Mouse (Mus musculus): ENCODE data around the gene Cnot2. TPM values are rescaled to one million over a fixed set of nuclear protein-coding genes. Genes with fewer than 3 reads are reported as not detected.
"Not testable (repeated sequence)": the region's sequence is repeated elsewhere in the genome, so short reads cannot be mapped to it uniquely, and the experiment has no call there.

Gene Cnot2
- 94.9 and 121 TPM in 2 replicates for polyA plus RNA-seq (2014; fragmentation: Nextera tagmentation; extraction: Ambion mirVana)

GRCm38 (mm10) chr10:116581369-116581718 is at the start of gene Cnot2:
TSS of gene Cnot2 (minus strand) at chr10:116581511.
- no peaks in the 10 kb centered on the region for H3K27me3 ChIP-seq (ENCODE audit: control insufficient read depth, insufficient read depth, low read length)
- peak within 1 kb of the TSS; percentile 99 for H3K27ac ChIP-seq (ENCODE audit: low read depth, low read length)
- peak within 1 kb of the TSS; percentile 72 for H3K4me2 ChIP-seq (replicated peaks; ENCODE audit: low read depth, low read length)
- ATAC-seq (ENCODE audit: low FRiP score, low TSS enrichment), result peak; percentile 82
- H3K9me3 ChIP-seq (ENCODE audit: control insufficient read depth, low read length), result no peaks in the 10 kb centered on the region
- WGBS, result under 1% methylated on average over 40 of the region's 47 CpGs
- H3K36me3 ChIP-seq (ENCODE audit: control insufficient read depth, insufficient read depth, low read length), result no peaks in the 10 kb centered on the region; the same call in 1 of the 2 replicates
- H3K9ac ChIP-seq (ENCODE audit: low read depth, low read length), result peak within 1 kb of the TSS; percentile 98
- peaks cover 9% of the 10 kb centered on the region; the same call in 1 of the 2 replicates for H3K4me1 ChIP-seq (ENCODE audit: control insufficient read depth, insufficient read depth, low read length)
- peak within 1 kb of the TSS; percentile 93 for H3K4me3 ChIP-seq (ENCODE audit: low read length)

GRCm38 (mm10) chr10:116628926-116629325 is 47.6 kb upstream of the Cnot2 start:
- H3K27me3 ChIP-seq (ENCODE audit: control insufficient read depth, insufficient read depth, low read length), result no peaks in the 10 kb centered on the region
- 89% methylated on average over 5 of the region's 5 CpGs for WGBS
- no peak overlapping the region for H3K9ac ChIP-seq (ENCODE audit: low read depth, low read length)
- no peaks in the 10 kb centered on the region for H3K4me1 ChIP-seq (ENCODE audit: control insufficient read depth, insufficient read depth, low read length)
- no peaks in the 10 kb centered on the region for H3K9me3 ChIP-seq (ENCODE audit: control insufficient read depth, low read length)
- H3K27ac ChIP-seq (ENCODE audit: low read depth, low read length), result no peak overlapping the region
- H3K4me2 ChIP-seq (replicated peaks; ENCODE audit: low read depth, low read length), result no peak overlapping the region
- ATAC-seq (ENCODE audit: low FRiP score, low TSS enrichment), result no peak
- H3K4me3 ChIP-seq (ENCODE audit: low read length), result no peak overlapping the region
- no peaks in the 10 kb centered on the region for H3K36me3 ChIP-seq (ENCODE audit: control insufficient read depth, insufficient read depth, low read length)

DNA sequence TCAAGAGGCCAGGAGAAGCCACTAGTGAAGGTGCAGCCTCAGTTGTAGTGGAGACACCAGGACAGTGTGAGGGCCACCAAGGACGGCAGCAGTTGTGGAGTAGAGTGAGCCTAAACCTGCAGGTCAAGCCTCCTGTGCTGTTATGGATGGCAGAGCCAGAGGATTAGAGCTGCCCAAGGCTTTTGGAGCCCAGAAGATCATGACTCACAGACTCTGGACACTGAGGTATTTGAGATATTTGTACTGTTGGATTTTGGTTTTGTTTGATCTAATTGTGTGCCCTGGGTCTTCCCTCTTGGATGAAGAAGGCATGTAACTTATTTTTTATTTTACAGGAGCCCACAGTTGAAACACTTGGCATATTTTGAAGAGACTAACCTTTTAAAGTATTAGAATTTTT is 44.7 kb upstream of the Cnot2 start:
- Histone ChIP-seq H3K9me3 (ENCODE audit: control insufficient read depth, low read length) (no peaks in the 10 kb centered on the region), H3K4me2 (replicated peaks; ENCODE audit: low read depth, low read length) (no peak overlapping the region), H3K9ac (ENCODE audit: low read depth, low read length) (no peak overlapping the region), H3K27me3 (ENCODE audit: control insufficient read depth, insufficient read depth, low read length) (no peaks in the 10 kb centered on the region), H3K36me3 (ENCODE audit: control insufficient read depth, insufficient read depth, low read length) (no peaks in the 10 kb centered on the region), H3K27ac (ENCODE audit: low read depth, low read length) (no peak overlapping the region), H3K4me1 (ENCODE audit: control insufficient read depth, insufficient read depth, low read length) (no peaks in the 10 kb centered on the region), H3K4me3 (ENCODE audit: low read length) (no peak overlapping the region)
- 94% methylated on average over 1 of the region's 1 CpGs for whole genome bisulfite sequencing
- ATAC-seq (ENCODE audit: low FRiP score, low TSS enrichment), result no peak

DNA sequence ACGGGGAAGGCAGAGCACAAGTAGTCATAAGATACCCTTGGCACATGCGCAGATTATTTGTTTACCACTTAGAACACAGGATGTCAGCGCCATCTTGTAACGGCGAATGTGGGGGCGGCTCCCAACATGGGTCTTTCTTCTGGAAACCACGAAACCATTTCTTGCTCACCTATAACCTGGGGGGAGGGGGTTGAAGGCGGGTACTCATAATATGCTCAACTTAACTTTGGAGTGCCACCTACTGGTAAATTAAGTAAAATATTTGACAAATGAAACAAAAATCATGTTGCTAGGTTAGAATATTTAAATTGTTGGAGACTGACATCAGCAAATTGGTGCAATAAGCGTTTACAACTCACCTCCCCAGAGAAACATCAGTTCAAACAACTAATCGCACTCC is 31.9 kb upstream of the Cnot2 start:
- not testable (repeated sequence) for ATAC-seq (ENCODE audit: low FRiP score, low TSS enrichment); H3K9ac ChIP-seq (ENCODE audit: low read depth, low read length); H3K36me3 ChIP-seq (ENCODE audit: control insufficient read depth, insufficient read depth, low read length); H3K9me3 ChIP-seq (ENCODE audit: control insufficient read depth, low read length); H3K27me3 ChIP-seq (ENCODE audit: control insufficient read depth, insufficient read depth, low read length); H3K4me1 ChIP-seq (ENCODE audit: control insufficient read depth, insufficient read depth, low read length); H3K27ac ChIP-seq (ENCODE audit: low read depth, low read length); H3K4me2 ChIP-seq (replicated peaks; ENCODE audit: low read depth, low read length); H3K4me3 ChIP-seq (ENCODE audit: low read length)
- 94% methylated on average over 8 of the region's 10 CpGs for WGBS

DNA sequence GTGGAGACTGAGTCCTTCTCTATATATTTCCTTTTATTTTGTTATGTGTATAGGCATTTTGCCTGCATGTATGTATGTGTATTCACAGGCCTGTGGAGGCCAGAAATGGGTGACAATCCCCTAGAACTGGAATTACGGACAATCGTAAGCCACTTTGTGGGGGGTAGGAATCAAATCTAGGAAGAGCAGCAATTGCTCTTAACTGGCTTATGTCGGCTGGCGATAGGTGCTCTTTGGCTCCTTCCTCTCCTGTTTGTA is 23.5 kb upstream of the Cnot2 start:
- H3K4me3 ChIP-seq (ENCODE audit: low read length), result no peak overlapping the region
- ATAC-seq (ENCODE audit: low FRiP score, low TSS enrichment), result no peak

GRCm38 (mm10) chr10:116604081-116604904 is 23.0 kb upstream of the Cnot2 start:
- Histone ChIP-seq H3K9me3 (ENCODE audit: control insufficient read depth, low read length) (no peaks in the 10 kb centered on the region), H3K4me1 (ENCODE audit: control insufficient read depth, insufficient read depth, low read length) (no peaks in the 10 kb centered on the region), H3K4me2 (replicated peaks; ENCODE audit: low read depth, low read length) (no peak overlapping the region), H3K4me3 (ENCODE audit: low read length) (no peak overlapping the region), H3K9ac (ENCODE audit: low read depth, low read length) (no peak overlapping the region), H3K27me3 (ENCODE audit: control insufficient read depth, insufficient read depth, low read length) (no peaks in the 10 kb centered on the region), H3K36me3 (ENCODE audit: control insufficient read depth, insufficient read depth, low read length) (no peaks in the 10 kb centered on the region), H3K27ac (ENCODE audit: low read depth, low read length) (no peak overlapping the region)
- no peak for ATAC-seq (ENCODE audit: low FRiP score, low TSS enrichment)
- 86% methylated on average over 6 of the region's 6 CpGs for WGBS

More for the DNA sequence above, 23.5 kb upstream of the Cnot2 start:
- H3K36me3 ChIP-seq (ENCODE audit: control insufficient read depth, insufficient read depth, low read length), result no peaks in the 10 kb centered on the region
- H3K4me1 ChIP-seq (ENCODE audit: control insufficient read depth, insufficient read depth, low read length), result no peaks in the 10 kb centered on the region
- no peaks in the 10 kb centered on the region for H3K27me3 ChIP-seq (ENCODE audit: control insufficient read depth, insufficient read depth, low read length)
- no peaks in the 10 kb centered on the region for H3K9me3 ChIP-seq (ENCODE audit: control insufficient read depth, low read length)
- H3K9ac ChIP-seq (ENCODE audit: low read depth, low read length), result no peak overlapping the region
- H3K27ac ChIP-seq (ENCODE audit: low read depth, low read length), result no peak overlapping the region
- WGBS, result 94% methylated on average over 4 of the region's 4 CpGs
- H3K4me2 ChIP-seq (replicated peaks; ENCODE audit: low read depth, low read length), result no peak overlapping the region

GRCm38 (mm10) chr10:116599056-116599850 is 17.9 kb upstream of the Cnot2 start:
- Histone ChIP-seq H3K36me3 (ENCODE audit: control insufficient read depth, insufficient read depth, low read length) (no peaks in the 10 kb centered on the region), H3K9ac (ENCODE audit: low read depth, low read length) (no peak overlapping the region), H3K27ac (ENCODE audit: low read depth, low read length) (no peak overlapping the region), H3K4me2 (replicated peaks; ENCODE audit: low read depth, low read length) (no peak overlapping the region), H3K4me1 (ENCODE audit: control insufficient read depth, insufficient read depth, low read length) (no peaks in the 10 kb centered on the region), H3K4me3 (ENCODE audit: low read length) (no peak overlapping the region), H3K27me3 (ENCODE audit: control insufficient read depth, insufficient read depth, low read length) (no peaks in the 10 kb centered on the region), H3K9me3 (ENCODE audit: control insufficient read depth, low read length) (peaks cover 2% of the 10 kb centered on the region; the same call in 1 of the 2 replicates)
- no peak for ATAC-seq (ENCODE audit: low FRiP score, low TSS enrichment)
- WGBS, result 90% methylated on average over 14 of the region's 14 CpGs

DNA sequence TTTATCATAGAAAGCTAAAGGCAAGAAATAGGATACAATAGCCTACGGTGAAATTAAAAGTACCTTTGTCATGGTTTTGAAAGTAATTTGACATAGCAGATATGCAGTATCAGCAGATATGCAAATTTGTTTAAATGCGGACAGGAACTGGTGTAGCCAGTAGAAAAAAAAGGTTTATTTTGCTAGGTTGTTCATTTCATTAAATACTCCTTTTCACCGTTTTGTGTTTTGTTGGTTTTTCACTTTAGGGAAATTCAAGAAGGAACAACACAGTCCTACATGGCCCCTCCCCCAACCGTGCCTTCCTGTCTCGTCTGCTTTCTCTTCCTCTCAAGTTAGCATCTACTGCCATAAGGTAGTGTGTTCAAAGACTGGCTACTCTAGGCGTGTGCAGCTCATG is 1.4 kb upstream of the Cnot2 start:
- Histone ChIP-seq H3K4me3 (ENCODE audit: low read length) (peak overlapping the region; percentile 93), H3K4me1 (ENCODE audit: control insufficient read depth, insufficient read depth, low read length) (peaks cover 9% of the 10 kb centered on the region; the same call in 1 of the 2 replicates), H3K27ac (ENCODE audit: low read depth, low read length) (no peak overlapping the region), H3K36me3 (ENCODE audit: control insufficient read depth, insufficient read depth, low read length) (no peaks in the 10 kb centered on the region; the same call in 1 of the 2 replicates), H3K4me2 (replicated peaks; ENCODE audit: low read depth, low read length) (peak overlapping the region; percentile 72), H3K27me3 (ENCODE audit: control insufficient read depth, insufficient read depth, low read length) (no peaks in the 10 kb centered on the region), H3K9ac (ENCODE audit: low read depth, low read length) (peak overlapping the region; percentile 98; the same call in 1 of the 2 replicates), H3K9me3 (ENCODE audit: control insufficient read depth, low read length) (no peaks in the 10 kb centered on the region)
- ATAC-seq (ENCODE audit: low FRiP score, low TSS enrichment), result no peak
- WGBS, result 16% methylated on average over 6 of the region's 6 CpGs
